Mouse (Mus musculus) splenic B cell, adult 2 months (primary cell): ENCODE results near the gene Spg11.

Experiments used
- DNase-seq: peaks from one replicate; pipeline ENCODE4 v3.0.0-alpha.2; 2011; ENCODE audit warnings: low read depth, low spot score
- H3K27me3 ChIP-seq: 2 replicates; pipeline ENCODE4 v1.6.1; 2012; ENCODE audit warnings: mild to moderate bottlenecking, low read length, moderate library complexity, mixed read lengths; ENCODE audit not compliant: control insufficient read depth, poor library complexity, insufficient read depth, severe bottlenecking
- H3K36me3 ChIP-seq: 2 replicates; pipeline ENCODE4 v1.6.1; 2012; ENCODE audit warnings: mild to moderate bottlenecking, low read length, moderate library complexity, mixed read lengths; ENCODE audit not compliant: control insufficient read depth, poor library complexity, insufficient read depth, severe bottlenecking

Gene Spg11

GRCm38 (mm10) chr2:122117961-122118958 is at the start of gene Spg11:
Gene Spg11 (minus strand): TSS chr2:122118386.
- DNase-seq: peak; percentile 99
- Histone ChIP-seq H3K27me3 (no peaks in the 10 kb centered on the region), H3K36me3 (no peaks in the 10 kb centered on the region)

- Histone ChIP-seq H3K27me3 (no peaks in the 10 kb centered on the region), H3K36me3 (no peaks in the 10 kb centered on the region)
- DNase-seq: peak; percentile 43
Measured at GRCm38 (mm10) chr2:122164293-122164692, 46.1 kb upstream of the Spg11 start.

- DNase-seq: no peak
- Histone ChIP-seq H3K27me3 (no peaks in the 10 kb centered on the region), H3K36me3 (no peaks in the 10 kb centered on the region)
Measured at GRCm38 (mm10) chr2:122163430-122164195, 45.4 kb upstream of the Spg11 start.

GRCm38 (mm10) chr2:122162529-122162928 is 44.3 kb upstream of the Spg11 start:
- H3K27me3 ChIP-seq: no peaks in the 10 kb centered on the region
- H3K36me3 ChIP-seq: no peaks in the 10 kb centered on the region
- DNase-seq: no peak

GRCm38 (mm10) chr2:122161542-122161941 is 43.4 kb upstream of the Spg11 start:
- Histone ChIP-seq H3K27me3 (no peaks in the 10 kb centered on the region), H3K36me3 (no peaks in the 10 kb centered on the region)
- no peak for DNase-seq

GRCm38 (mm10) chr2:122160680-122161079 is 42.5 kb upstream of the Spg11 start, which contains the start of gene Trim69:
Gene Trim69 (plus strand): TSS chr2:122160700.
- Histone ChIP-seq H3K27me3 (no peaks in the 10 kb centered on the region), H3K36me3 (no peaks in the 10 kb centered on the region)
- peak; percentile 86 for DNase-seq

- no peak for DNase-seq
- Histone ChIP-seq H3K36me3 (peaks cover 5% of the 10 kb centered on the region; the same call in 1 of the 2 replicates), H3K27me3 (no peaks in the 10 kb centered on the region)
Measured at GRCm38 (mm10) chr2:122159667-122160066, 41.5 kb upstream of the Spg11 start.

- H3K36me3 ChIP-seq: peaks cover 5% of the 10 kb centered on the region; the same call in 1 of the 2 replicates
- no peak for DNase-seq
Measured at GRCm38 (mm10) chr2:122158362-122158802, 40.2 kb upstream of the Spg11 start.

GRCm38 (mm10) chr2:122157561-122157960 is 39.4 kb upstream of the Spg11 start:
- Histone ChIP-seq H3K27me3 (no peaks in the 10 kb centered on the region), H3K36me3 (peaks cover 9% of the 10 kb centered on the region; the same call in 1 of the 2 replicates)
- DNase-seq: no peak

More at GRCm38 (mm10) chr2:122158362-122158802, 40.2 kb upstream of the Spg11 start:
- H3K27me3 ChIP-seq: no peaks in the 10 kb centered on the region

- H3K27me3 ChIP-seq: no peaks in the 10 kb centered on the region
- DNase-seq: no peak
- peaks cover 12% of the 10 kb centered on the region for H3K36me3 ChIP-seq
Measured at GRCm38 (mm10) chr2:122156051-122156700, 38.0 kb upstream of the Spg11 start.

GRCm38 (mm10) chr2:122155292-122155691 is 37.1 kb upstream of the Spg11 start:
- DNase-seq: no peak
- H3K27me3 ChIP-seq: no peaks in the 10 kb centered on the region
- H3K36me3 ChIP-seq: peaks cover 12% of the 10 kb centered on the region

GRCm38 (mm10) chr2:122154479-122154878 is 36.3 kb upstream of the Spg11 start:
- H3K36me3 ChIP-seq: peaks cover 12% of the 10 kb centered on the region
- DNase-seq: no peak
- H3K27me3 ChIP-seq: no peaks in the 10 kb centered on the region

- Histone ChIP-seq H3K27me3 (no peaks in the 10 kb centered on the region), H3K36me3 (peaks cover 16% of the 10 kb centered on the region)
- DNase-seq: no peak
Measured at GRCm38 (mm10) chr2:122153681-122154365, 35.6 kb upstream of the Spg11 start.

GRCm38 (mm10) chr2:122152850-122153249 is 34.7 kb upstream of the Spg11 start:
- peaks cover 16% of the 10 kb centered on the region for H3K36me3 ChIP-seq
- DNase-seq: no peak
- no peaks in the 10 kb centered on the region for H3K27me3 ChIP-seq
